Mouse (Mus musculus) CD4-positive naive resting alpha-beta T cell, adult 57 days (primary cell): Measurements from ENCODE around the gene Prpsap2. TPM values are rescaled to one million over a fixed set of nuclear protein-coding genes. Genes with fewer than 3 reads are reported as not detected.

ENCODE experiments used
- total RNA-seq: library from RNA; stranded (reverse); gene quantifications from one replicate; pipeline ENCODE4 v1.2.4, GENCODE M21; 2023

Prpsap2 gene
- 45.7 TPM for total RNA-seq

GRCm38 (mm10) chr11:61761584-61762407 is at the start of gene Prpsap2:
Gene Prpsap2 (minus strand): TSS chr11:61762088.

GRCm38 (mm10) chr11:61720636-61721035 is 41.3 kb downstream of the Prpsap2 start, which contains the start of gene Slc5a10:
Gene Slc5a10 (minus strand): TSS chr11:61720826.

GRCm38 (mm10) chr11:61683907-61684731 is 77.8 kb downstream of the Prpsap2 start, which contains the start of gene Fam83g:
Gene Fam83g (plus strand): TSS chr11:61684091.

Other genes starting within 250 kb of the Prpsap2 start
- gene Epn2, start 182.4 kb downstream of the Prpsap2 start, total RNA-seq: 2.6 TPM
- 169 TPM for gene Grap, start 108.8 kb downstream of the Prpsap2 start, total RNA-seq
- 0.98 TPM for gene Fam83g, start 78.0 kb downstream of the Prpsap2 start, total RNA-seq
- gene Slc5a10, start 41.3 kb downstream of the Prpsap2 start, total RNA-seq: not detected
- 27.4 TPM for gene Ulk2, start 93.0 kb upstream of the Prpsap2 start, total RNA-seq
- gene Akap10, start 168.2 kb upstream of the Prpsap2 start, total RNA-seq: 51.6 TPM
- gene Specc1, start 194.7 kb upstream of the Prpsap2 start, total RNA-seq: 3.1 TPM